Mouse (Mus musculus) natural killer cell, adult 2 months (primary cell): Measurements from ENCODE around the gene Timm10b.

Experiments
- DNase-seq, 2 experiments: peaks; one replicate each; pipeline ENCODE4 v3.0.0; 2022; ENCODE audit warnings: low spot score in 2 of 2

Gene Timm10b

DNA sequence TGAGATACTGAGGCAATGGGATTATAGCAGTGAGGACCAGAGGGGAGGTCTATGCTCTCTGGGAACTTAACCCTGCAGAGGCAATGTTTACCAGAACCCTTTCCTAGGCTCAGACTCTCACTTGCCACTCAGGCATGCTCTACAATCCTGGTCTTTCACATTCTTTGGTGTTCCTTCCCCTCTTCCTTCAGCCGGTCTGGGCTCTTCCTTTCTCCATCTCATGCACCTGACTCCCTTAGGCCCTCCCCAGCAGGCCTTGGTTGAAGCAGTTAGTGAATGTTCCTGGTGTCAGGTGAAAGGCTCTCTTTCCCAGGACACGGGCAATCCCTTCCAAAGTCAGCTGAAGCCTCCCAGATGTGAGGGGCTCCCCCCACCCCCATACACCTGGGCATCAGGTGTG lies at the start of gene Timm10b:
Timm10b (plus strand) TSS at position 301 of the 400 bp plus-strand sequence.
- DNase-seq = no peak

DNA sequence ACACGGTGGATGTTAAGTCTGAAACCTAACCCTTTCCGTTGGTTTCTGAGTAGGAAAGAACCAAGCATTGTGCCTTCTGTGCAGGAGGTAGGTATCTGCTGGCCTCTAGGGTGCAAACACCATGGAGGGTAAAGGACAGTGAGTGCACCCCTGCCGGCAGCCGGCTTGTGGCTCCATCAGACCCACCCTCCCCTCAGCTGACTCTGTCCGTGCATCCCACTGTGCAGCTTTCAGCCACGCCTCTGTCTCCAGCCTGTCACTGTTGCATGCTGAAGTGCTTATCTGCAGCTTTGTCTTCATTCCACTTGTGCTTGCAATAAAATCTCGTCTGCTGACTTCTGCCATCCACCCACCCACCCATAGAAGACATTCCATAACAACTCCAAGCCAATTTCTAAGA lies 49.8 kb upstream of the Timm10b start:
- no peak for DNase-seq

DNA sequence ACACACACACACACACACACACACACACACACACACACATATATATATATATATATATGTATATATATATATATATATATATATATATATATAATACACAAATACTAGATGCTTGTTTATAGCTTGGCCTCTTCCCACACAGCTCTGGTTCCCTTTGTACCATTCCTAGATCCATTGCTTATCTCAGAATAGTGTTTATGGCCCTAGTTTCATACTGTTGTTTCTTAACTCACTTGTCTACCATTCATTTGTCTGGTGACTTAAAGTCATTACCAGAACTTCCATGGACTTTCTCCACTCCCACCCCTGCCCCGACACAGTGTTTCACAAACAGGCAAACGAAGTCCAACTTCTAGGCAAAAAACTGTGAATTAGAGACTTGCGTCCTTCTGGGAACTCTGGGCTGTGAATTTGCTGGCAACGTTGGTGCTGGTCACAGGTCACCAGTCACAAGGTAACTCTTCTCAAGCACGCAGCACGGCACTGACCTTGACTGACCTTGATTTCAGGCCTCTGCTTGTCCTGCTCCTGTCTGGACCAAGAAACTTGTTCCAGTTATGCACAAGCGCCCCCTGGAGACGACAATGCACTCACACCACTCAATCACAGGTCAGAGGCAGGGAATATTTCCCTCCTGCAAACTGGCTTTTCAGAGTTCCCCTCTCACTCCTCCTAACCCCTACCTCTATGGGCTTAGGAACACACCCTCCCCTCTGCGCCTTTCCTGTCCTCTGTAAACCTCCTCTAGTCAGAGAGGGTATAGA lies 36.8 kb upstream of the Timm10b start:
- peak; percentile 18 to 43 for DNase-seq

DNA sequence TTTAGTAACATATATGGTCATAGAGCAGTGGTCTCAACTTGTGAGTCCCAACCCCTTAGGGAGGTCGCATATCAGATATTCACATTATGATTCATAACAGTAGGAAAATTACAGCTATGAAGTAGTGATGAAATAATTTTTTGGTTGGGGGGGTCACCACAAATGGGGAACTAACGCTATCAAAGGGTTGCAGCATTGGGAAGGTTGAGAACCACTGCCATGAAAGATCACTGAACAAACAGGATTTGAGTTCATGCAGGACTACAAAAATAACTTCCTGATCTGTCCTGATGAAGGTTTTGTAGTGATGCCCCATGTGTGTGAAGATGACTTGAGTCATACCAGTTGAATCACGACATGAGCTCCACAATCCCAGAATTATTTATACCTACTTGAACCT lies 31.4 kb upstream of the Timm10b start:
- no peak for DNase-seq

DNA sequence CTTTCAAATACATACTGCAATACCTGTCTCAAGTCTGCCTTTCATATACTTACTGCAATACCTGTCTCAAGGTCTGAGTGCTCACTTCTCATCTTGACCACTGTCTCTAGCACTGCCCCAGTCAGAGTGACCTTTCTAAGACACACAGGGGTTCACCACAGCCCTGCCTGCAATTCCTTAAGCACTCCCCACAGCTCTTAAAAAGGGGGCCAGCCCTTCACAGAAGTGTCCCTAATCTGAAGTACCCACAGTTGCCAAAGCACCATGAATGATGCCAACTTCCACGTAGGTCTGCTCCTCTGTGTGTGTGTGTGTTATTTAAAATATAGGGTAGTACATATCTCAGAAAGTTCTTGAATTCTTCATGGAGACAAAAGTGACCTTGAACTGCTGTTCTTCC lies 28.1 kb upstream of the Timm10b start:
- no peak for DNase-seq

DNA sequence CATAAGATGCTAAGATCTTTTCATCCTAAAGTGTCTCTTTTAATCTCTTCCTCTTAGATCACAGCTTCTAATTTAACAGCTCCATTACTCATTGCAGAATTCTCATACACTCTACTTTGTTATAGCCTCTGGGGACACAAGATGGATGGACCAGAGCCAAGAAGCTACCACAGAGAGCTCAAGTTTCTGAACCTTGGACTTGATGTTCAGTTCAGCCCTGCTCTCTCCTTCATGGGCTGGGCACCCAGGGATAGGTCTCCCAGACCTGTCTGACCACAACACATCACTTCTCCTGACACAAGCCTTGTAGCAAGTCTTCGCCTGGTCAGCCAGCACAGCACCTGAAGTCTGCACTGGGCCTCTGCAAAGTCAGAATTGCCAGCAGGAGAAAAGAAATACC lies 25.5 kb upstream of the Timm10b start:
- DNase-seq = no peak

DNA sequence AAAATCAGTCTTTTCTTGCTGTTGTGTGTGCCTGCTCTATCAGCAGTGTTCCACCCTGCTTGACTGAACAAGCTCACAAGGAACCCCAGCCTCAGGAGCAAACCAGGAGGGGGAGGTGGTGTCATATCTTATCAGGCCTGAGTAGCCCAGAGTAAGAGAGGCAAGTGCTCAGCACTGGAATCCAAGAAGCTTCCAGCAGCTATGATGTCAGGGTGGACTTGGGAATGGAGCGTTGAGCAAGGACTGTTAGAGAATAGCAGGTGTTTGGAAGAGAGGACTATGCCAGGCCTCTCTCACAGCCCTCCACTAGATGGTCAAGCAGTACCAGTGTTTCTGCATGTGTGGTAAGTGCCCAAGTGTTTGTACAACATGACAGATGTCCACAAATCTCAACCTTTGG lies 24.1 kb upstream of the Timm10b start:
- DNase-seq = no peak

DNA sequence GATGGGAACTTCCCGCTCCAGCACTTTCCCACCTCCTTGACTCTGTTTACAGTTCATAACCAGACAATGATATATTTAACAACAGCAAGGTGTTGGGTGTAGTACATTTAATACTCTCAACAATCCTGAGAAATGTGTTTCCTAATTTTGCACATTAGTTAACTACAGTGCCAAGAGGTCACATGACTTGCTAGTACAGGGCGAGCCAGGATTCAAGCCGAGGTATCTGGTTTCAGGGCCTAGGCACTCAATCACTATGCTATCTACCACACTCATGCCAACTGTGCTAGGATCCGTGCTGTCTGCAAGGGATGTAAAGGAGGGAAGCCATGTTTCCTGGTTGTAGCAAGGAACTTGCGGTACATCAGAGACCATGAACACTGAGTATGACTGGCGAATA lies 23.3 kb upstream of the Timm10b start:
- DNase-seq = no peak

DNA sequence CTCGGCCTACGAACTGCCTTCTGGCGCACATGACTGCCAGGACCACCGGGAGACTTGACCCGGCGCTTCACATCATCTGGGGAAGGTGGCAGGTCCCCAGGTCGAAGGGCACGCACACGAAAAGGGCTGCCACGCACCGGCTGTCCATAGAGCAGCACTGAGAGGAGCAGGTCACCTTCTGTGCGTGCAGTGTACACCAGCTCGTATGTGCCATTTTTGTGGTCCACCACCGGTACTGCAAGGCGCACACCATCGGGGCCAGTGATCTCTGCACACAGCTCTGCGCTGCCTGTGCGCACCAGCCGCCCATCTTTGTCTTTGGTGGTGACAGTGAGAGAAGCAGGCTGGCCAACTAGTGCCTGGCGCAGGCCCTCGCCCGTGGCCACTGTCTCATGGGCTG lies 22.0 kb upstream of the Timm10b start:
- no peak for DNase-seq

DNA sequence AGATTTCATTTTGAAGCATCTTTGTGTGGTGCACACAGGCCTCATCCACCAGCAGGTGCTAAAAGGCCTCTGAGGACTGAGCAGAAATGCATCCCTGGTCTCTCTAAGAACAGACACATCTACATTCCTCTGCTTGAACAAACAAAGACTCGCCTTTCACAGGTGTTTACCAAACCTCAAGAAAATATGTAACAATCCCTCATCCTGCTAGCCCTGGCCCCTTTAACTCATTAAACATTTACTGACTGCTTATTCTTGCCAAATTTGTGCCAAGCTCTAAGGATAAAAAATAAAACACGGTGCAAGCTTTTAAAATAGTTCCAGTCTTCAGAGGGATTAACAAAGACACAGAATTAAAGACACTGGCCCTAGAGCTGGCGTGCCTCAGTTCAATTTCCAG lies 20.2 kb upstream of the Timm10b start:
- DNase-seq = no peak

DNA sequence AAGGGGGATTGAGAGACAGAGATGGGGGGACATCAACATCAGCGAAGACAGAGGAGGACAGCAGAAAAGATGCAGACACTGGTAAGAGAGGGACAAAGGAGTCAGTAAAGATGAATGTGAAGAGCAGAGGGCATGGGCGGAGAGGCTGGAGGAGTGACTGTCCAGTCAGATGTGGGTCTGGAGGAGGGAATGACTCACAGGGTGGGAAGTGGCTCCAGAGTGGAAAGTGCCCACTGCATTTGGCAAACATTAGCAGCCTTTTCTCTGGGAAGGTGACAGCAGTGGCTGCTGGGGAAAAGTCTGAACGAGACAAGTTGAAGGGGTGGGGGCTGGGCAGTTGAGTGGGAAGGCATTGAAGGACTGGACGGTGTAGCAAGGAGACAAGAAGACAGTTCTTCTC lies 18.8 kb upstream of the Timm10b start:
- no peak for DNase-seq

DNA sequence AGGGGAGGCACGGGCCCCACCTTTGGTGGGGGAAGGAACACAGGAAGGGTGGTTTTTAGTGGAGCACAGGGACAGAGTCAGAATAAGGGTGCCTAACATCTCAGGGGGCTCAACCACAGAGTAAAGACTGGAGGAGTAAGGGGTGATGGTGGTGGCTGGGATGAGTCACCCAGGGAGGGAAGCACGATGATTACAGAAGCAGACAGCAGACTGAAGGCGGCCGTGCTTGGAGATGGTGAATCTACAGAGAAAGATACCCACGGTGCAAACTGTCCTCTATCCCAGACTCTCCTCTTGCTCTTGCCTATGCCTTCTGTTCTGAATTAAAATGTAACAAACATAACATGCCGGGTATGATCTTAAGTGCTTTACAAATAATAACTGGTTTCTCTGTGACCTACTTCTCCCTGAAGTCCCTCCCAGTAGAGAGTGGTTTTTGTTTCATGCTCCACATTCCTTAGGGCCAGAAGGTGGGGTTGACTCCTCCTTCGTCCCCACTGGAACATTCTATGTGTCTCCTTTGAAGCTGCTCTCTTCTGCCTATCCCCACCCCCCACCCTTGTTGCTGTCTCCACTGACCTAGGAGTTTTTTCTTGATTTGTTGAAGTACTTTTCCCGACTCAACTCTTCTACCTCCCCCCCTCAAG lies 18.1 kb upstream of the Timm10b start:
- DNase-seq = no peak

DNA sequence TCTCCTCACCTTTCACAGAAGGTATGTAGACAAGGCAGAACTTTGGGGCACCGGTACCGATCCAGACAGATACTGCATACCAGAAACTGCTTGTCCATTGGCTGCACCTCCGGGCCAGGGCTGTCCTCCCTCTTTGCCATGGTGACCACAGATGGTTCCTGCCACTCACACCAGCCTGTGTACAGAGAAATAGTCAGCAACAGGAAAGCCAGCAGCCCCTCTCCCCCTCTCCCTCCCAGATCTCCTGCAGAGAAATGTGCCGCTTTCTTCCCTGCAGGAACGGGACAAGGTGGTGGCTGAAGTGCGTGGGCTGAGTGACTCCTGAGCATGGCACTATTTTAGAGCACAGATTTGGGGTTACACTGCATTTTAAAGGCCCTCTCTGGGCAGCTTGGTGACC lies 14.5 kb upstream of the Timm10b start:
- no peak for DNase-seq

DNA sequence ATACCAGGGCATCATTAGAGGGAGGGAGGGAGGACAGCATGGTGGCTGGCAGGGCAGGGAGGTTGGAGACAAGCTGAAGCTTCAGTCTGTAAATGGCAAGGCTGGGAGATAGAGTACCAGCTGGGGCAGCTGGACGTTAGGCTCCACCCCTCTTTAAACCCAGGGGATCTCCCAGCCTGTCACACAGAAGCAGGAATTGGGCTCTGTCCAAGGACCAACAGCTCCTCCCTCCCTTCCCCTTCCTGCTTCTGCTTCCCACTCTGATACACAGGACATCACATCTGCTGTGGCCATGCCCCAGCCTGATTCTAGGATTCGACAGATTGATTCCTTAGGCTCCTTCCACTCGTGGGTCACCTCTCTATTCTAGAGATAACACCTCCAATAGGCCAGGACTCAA lies 11.2 kb upstream of the Timm10b start:
- no peak for DNase-seq

DNA sequence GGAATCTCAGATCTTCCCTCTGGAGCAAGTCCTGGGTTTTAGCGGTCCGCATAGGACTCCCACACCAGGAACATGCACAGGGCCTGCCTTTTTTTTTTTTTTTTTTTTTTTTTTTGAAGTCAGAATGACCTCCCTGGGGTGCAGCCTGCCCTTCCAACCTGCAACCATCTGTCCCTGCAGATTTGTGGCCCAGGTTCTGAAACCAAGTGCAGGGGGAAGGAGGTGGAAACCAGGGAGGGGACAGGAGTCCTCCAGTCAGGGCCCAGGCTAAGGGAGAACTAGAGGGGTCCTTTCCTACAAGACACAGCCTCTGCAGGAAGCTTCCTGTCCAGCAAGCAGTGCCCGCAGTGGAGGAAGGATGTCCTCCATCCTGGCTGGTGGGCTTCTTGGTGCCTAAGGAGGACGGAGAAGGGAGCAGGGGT lies 7.3 kb upstream of the Timm10b start:
- no peak for DNase-seq

DNA sequence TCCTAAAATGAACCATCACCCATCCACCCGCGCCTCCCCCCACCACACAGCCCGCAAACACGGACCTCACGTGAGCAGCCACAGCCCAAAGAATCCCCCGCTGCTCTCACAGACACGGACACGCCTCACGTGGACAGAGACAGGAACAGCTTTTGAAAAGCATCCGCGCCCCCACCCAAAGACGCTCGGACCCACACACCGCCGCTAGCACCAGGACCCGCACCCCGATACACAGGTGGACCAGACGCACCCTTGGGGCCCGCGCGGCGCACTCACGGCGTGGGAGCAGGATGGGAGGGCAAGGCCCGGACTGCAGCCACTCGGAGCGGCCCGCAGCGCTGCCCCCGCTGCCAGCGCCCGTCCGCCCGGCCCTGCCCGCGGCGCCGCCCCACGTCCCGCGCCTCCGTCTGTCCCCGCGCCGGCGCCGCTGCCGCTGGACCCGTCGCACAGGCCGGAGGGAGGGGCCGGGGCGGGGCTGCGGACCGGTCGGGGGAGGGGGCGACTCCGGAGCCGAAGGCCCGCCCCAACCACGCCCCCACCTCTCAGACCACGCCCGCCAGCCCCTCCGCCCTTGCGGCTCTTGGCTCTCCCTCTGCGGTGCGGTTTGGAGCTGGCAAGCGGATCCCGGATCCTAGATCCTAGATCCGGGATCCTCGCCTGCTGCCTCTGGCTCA lies 6.6 kb upstream of the Timm10b start, which contains the start of gene Trim3:
Trim3 (minus strand) TSS at position 445 of the 674 bp plus-strand sequence.
- DNase-seq = peak; percentile 52 to 66

DNA sequence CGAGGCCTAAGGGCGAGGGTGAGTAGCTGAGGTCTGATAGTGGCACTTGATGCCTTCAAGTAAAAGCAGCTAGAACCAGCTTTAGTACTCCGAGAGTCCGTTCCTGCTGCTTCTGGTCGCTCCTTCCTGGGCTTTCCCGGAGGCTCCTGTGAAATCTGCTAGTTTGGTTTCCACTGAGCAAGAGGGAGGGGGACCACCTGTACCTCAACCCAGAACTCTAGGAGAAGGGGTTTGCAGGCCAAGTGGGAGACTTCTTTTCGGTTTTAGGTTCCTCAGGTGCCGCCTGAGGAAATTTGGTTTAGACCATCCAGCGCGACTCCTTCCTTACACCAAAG lies 6.1 kb upstream of the Timm10b start:
- no peak for DNase-seq

DNA sequence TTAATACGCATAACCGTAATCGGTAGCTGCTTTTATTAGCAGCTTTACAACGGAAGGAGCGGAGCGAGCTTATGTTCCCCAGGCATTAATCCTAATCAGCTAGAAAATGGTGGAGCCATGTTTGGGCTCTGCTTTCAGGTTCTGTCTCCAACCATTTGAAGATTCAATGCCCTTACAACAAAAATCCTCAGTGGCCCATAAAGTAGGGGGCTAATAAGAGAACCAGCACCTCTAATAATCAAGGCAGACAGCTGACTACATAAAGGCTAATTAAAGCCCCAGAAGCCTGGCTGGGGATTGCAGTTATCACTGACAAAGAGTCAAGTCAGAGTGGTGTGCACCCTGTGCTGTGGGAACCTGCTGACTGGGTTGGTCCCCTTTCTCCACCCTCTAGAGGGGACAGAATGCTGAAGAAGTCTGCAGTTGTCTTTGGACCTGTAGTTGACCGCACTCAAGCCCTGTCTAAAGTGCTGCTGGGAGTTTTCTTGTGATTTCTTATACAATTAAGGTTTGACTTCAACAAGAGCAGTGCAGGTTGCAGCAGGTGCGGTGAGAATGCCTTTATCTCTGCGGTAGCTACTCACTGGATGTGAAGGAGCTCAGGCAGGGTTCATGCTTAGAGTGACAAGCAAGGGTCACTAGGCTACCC lies 5.5 kb upstream of the Timm10b start:
- no peak for DNase-seq

DNA sequence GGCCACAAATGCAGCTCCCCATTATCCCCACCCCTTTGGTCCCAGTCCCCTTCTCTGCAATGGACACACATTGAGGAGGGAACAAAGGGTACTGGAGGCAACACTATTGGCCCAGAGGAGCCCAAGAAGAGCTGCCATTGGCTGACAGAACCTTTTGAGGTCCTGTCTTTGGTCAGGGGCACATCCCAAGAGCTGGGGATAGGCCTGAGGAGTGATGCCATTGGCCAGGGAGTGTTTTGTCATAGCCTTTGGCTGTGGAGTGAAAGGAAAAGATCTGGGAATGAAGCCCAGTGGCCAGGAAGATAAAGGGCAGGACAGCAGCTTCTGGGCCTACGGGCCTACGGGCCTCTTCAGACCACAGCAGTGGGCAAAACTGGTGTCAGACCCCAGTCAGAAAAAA lies 4.1 kb upstream of the Timm10b start:
- no peak for DNase-seq

DNA sequence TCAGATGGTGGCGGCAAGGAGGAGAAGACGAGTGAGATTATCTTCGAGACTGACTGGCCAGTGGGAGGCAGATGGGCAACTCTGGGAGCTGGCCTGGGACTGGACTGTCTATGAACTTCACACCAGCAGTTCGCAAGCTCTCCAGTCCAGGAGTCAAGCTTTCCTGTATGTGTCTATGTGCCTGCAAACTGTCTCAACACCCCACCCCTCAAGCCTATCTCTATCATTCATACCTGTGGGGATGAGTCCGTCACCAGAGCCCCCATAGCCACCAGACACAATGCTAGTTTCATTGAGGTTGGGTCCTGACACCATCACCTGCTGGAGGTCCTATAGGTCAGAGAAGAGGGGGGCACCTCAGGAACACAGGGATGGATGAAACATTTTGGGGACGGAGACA lies 1.1 kb upstream of the Timm10b start:
- no peak for DNase-seq

DNA sequence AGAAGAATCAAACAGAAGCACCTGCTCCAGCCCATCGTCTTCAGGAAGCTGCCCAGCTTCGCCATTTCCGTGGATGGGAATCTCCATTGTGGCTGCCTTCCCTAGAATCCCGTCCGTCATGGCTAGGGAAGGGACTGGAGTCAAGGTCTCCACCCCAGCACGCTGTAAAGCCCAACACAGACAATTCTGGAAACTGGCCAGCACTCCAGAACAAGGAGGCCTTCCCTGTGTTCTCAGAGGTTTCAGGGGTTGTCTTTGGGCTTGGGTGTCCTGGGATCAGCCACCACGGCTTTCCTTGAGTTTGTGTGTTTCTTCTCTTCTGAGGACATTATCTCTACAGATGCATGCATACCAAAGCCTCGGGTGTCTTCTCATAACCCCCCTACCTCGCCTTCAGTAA lies 552 bp upstream of the Timm10b start:
- DNase-seq = no peak

DNA sequence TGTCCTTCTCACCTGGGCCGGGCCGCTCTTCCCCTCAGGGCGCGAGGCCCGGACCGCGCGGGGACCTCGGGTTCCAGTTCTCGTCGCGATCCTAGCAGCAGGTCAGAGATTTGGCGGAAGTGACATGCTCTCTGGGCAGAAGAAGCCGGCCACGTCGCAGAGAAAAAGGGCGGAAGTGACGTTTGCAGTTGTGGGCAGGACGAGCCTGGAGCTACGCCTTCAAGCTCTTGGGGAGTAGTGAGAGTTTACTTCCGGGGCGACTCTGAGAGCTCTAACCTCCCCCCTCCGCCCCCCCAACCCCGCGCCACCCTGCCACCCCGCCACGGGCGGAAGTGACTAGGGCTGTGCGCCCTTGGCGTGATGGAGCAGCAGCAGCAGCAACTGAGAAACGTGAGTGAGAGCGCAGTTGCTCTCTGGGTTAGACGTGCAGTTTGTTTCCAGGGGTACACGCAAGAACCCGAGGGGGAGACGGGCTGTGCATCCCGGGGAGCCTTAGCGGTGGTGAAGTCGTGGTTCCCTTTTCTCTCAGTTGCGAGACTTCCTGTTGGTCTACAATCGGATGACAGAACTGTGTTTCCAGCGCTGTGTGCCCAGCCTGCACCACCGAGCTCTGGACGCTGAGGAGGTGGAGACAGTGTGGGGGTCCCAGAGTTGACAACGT lies 507 bp downstream of the Timm10b start, which contains the start of the genes Arfip2 and Gm45799:
Arfip2 (minus strand) TSS at position 184 of the 661 bp plus-strand sequence.
Gm45799 (plus strand) TSS at position 320 of the 661 bp plus-strand sequence.
- peak; percentile 96 for DNase-seq
